Mouse (Mus musculus) ES-E14 (cell line): ENCODE data around the gene Prdm10.
A peak's percentile ranks its signal among the peaks of the same experiment; 100 is the strongest.

Source experiments
- CHD2 ChIP-seq: IDR thresholded peaks from 2 replicates; pipeline ENCODE4 v1.6.1; 2014; ENCODE audit warnings: mild to moderate bottlenecking, low read depth, low read length, inconsistent platforms
- HCFC1 ChIP-seq: IDR thresholded peaks from 2 replicates; pipeline ENCODE4 v1.6.1; 2012; ENCODE audit warnings: low read length, inconsistent platforms, borderline replicate concordance; ENCODE audit not compliant: insufficient read depth
- MAFK ChIP-seq: IDR thresholded peaks from 2 replicates; pipeline ENCODE4 v1.6.1; 2014; ENCODE audit warnings: mild to moderate bottlenecking, low read depth, low read length, inconsistent platforms; ENCODE audit not compliant: insufficient read depth

- TF ChIP-seq MAFK: no peak
- no peak for TF ChIP-seq CHD2
- TF ChIP-seq HCFC1: peak; percentile 70; the same call in 1 of the 2 replicates
Measured at GRCm38 (mm10) chr9:31279885-31280365, 413 bp upstream of the Prdm10 start.
